Mouse (Mus musculus): ENCODE data around the gene Tesc. TPM values are rescaled to one million over a fixed set of nuclear protein-coding genes. Genes with fewer than 3 reads are reported as not detected.

Gene Tesc
- total and polyA plus RNA-seq, 3 experiments, result not detected

GRCm38 (mm10) chr5:117987891-117988290 lies 39.7 kb upstream of the Tesc start:
- no peaks in the 10 kb centered on the region for H3K9me3 ChIP-seq (replicated peaks)
- H3K27me3 ChIP-seq (ENCODE audit: insufficient read depth, low read length), result no peaks in the 10 kb centered on the region
- DNase-seq (ENCODE audit: low spot score), result no peak
- TF ChIP-seq TAL1 (conservative IDR thresholded peaks at IDR 0.05; ENCODE audit: low read depth, low read length) (no peak), GATA2 (IDR thresholded peaks at IDR 0.05; ENCODE audit: borderline replicate concordance, low read depth, low read length) (no peak), GATA1 (IDR thresholded peaks at IDR 0.05; ENCODE audit: borderline replicate concordance, low read length) (no peak), CTCF (IDR thresholded peaks at IDR 0.05; ENCODE audit: low read depth, low read length) (no peak), POLR2AphosphoS5 (IDR thresholded peaks at IDR 0.05; ENCODE audit: insufficient replicate concordance, low read depth, low read length) (no peak)
- no peaks in the 10 kb centered on the region for H3K4me1 ChIP-seq (ENCODE audit: insufficient read depth, low read depth, low read length)
- no peak overlapping the region for H3K4me3 ChIP-seq (ENCODE audit: low read depth, low read length)
- no peak for ATAC-seq (ENCODE audit: extremely low read depth, insufficient number of reproducible peaks, low FRiP score, poor library complexity, severe bottlenecking)
- H3K36me3 ChIP-seq (replicated peaks), result peaks cover 100% of the 10 kb centered on the region

DNA sequence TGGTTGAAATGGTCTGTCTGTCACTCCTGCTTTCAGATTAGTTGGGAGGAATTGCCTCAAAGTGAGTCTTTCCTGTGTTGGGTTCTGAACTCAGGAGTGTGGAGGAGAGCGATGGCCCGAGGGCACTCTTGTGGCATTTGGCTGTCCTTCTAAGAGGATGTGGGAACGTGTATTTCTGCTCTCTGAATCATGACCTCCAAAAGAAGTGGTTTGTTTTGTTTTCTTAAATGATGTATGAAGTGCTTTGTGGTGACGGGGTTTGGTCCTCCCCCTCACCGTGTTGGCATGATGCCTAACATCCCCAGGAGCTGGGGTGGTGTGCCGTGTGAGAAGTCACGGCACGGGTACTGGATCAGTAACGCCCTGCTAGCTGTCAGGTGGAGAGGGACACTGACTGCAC lies 39.2 kb upstream of the Tesc start:
- TF ChIP-seq CTCF (IDR thresholded peaks at IDR 0.05; ENCODE audit: low read depth, low read length), result no peak
- TF ChIP-seq TAL1 (conservative IDR thresholded peaks at IDR 0.05; ENCODE audit: low read depth, low read length), result no peak
- no peak for TF ChIP-seq GATA2 (IDR thresholded peaks at IDR 0.05; ENCODE audit: borderline replicate concordance, low read depth, low read length)
- TF ChIP-seq POLR2AphosphoS5 (IDR thresholded peaks at IDR 0.05; ENCODE audit: insufficient replicate concordance, low read depth, low read length), result no peak
- TF ChIP-seq GATA1 (IDR thresholded peaks at IDR 0.05; ENCODE audit: borderline replicate concordance, low read length), result no peak
- Histone ChIP-seq H3K4me3 (ENCODE audit: low read depth, low read length) (no peak overlapping the region), H3K9me3 (replicated peaks) (no peaks in the 10 kb centered on the region), H3K36me3 (replicated peaks) (peaks cover 99% of the 10 kb centered on the region), H3K27me3 (ENCODE audit: insufficient read depth, low read length) (no peaks in the 10 kb centered on the region), H3K4me1 (ENCODE audit: insufficient read depth, low read depth, low read length) (no peaks in the 10 kb centered on the region)
- DNase-seq (ENCODE audit: low spot score), result no peak
- ATAC-seq (ENCODE audit: extremely low read depth, insufficient number of reproducible peaks, low FRiP score, poor library complexity, severe bottlenecking), result no peak

DNA sequence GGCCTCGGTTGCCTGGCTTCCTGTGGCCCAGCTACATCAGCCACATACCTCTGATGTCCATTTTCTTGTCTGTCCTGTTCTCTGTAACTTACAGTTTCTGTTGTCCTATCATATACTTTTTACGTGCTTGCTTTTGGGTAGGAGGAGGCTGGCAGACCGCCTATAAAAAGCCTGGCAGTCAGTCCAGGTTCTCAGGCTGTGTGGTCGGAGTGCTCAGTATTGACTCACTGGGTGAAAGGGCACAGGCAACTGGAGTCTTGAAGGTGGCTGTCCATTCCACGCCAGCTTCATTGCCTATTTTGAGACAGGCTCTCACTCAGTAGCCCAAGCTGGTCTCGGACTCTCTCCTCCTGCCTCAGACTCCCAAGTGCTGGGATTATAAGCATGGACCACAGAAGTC lies 37.8 kb upstream of the Tesc start:
- Histone ChIP-seq H3K27me3 (ENCODE audit: insufficient read depth, low read length) (no peaks in the 10 kb centered on the region), H3K9me3 (replicated peaks) (no peaks in the 10 kb centered on the region), H3K4me3 (ENCODE audit: low read depth, low read length) (no peak overlapping the region), H3K4me1 (ENCODE audit: insufficient read depth, low read depth, low read length) (no peaks in the 10 kb centered on the region), H3K36me3 (replicated peaks) (peaks cover 99% of the 10 kb centered on the region)
- DNase-seq (ENCODE audit: low spot score) (no peak), ATAC-seq (ENCODE audit: extremely low read depth, insufficient number of reproducible peaks, low FRiP score, poor library complexity, severe bottlenecking) (no peak)
- TF ChIP-seq GATA1 (IDR thresholded peaks at IDR 0.05; ENCODE audit: borderline replicate concordance, low read length) (no peak), TAL1 (conservative IDR thresholded peaks at IDR 0.05; ENCODE audit: low read depth, low read length) (no peak), GATA2 (IDR thresholded peaks at IDR 0.05; ENCODE audit: borderline replicate concordance, low read depth, low read length) (no peak), CTCF (IDR thresholded peaks at IDR 0.05; ENCODE audit: low read depth, low read length) (no peak), POLR2AphosphoS5 (IDR thresholded peaks at IDR 0.05; ENCODE audit: insufficient replicate concordance, low read depth, low read length) (no peak)

GRCm38 (mm10) chr5:117990957-117991356 lies 36.6 kb upstream of the Tesc start:
- TF ChIP-seq TAL1 (conservative IDR thresholded peaks at IDR 0.05; ENCODE audit: low read depth, low read length) (no peak), POLR2AphosphoS5 (IDR thresholded peaks at IDR 0.05; ENCODE audit: insufficient replicate concordance, low read depth, low read length) (no peak), GATA2 (IDR thresholded peaks at IDR 0.05; ENCODE audit: borderline replicate concordance, low read depth, low read length) (no peak), CTCF (IDR thresholded peaks at IDR 0.05; ENCODE audit: low read depth, low read length) (no peak), GATA1 (IDR thresholded peaks at IDR 0.05; ENCODE audit: borderline replicate concordance, low read length) (no peak)
- DNase-seq (ENCODE audit: low spot score) (no peak), ATAC-seq (ENCODE audit: extremely low read depth, insufficient number of reproducible peaks, low FRiP score, poor library complexity, severe bottlenecking) (no peak)
- Histone ChIP-seq H3K27me3 (ENCODE audit: insufficient read depth, low read length) (no peaks in the 10 kb centered on the region), H3K4me3 (ENCODE audit: low read depth, low read length) (no peak overlapping the region), H3K4me1 (ENCODE audit: insufficient read depth, low read depth, low read length) (no peaks in the 10 kb centered on the region), H3K9me3 (replicated peaks) (no peaks in the 10 kb centered on the region), H3K36me3 (replicated peaks) (peaks cover 99% of the 10 kb centered on the region)

- H3K27me3 ChIP-seq (ENCODE audit: insufficient read depth, low read length), result no peaks in the 10 kb centered on the region
- H3K36me3 ChIP-seq (replicated peaks), result peaks cover 97% of the 10 kb centered on the region
- DNase-seq (ENCODE audit: low spot score) (no peak), ATAC-seq (ENCODE audit: extremely low read depth, insufficient number of reproducible peaks, low FRiP score, poor library complexity, severe bottlenecking) (no peak)
- H3K4me1 ChIP-seq (ENCODE audit: insufficient read depth, low read depth, low read length), result no peaks in the 10 kb centered on the region
- no peak overlapping the region for H3K4me3 ChIP-seq (ENCODE audit: low read depth, low read length)
- TF ChIP-seq CTCF (IDR thresholded peaks at IDR 0.05; ENCODE audit: low read depth, low read length) (no peak), TAL1 (conservative IDR thresholded peaks at IDR 0.05; ENCODE audit: low read depth, low read length) (no peak), GATA2 (IDR thresholded peaks at IDR 0.05; ENCODE audit: borderline replicate concordance, low read depth, low read length) (no peak), GATA1 (IDR thresholded peaks at IDR 0.05; ENCODE audit: borderline replicate concordance, low read length) (no peak), POLR2AphosphoS5 (IDR thresholded peaks at IDR 0.05; ENCODE audit: insufficient replicate concordance, low read depth, low read length) (no peak)
- H3K9me3 ChIP-seq (replicated peaks), result no peaks in the 10 kb centered on the region
These were observed 34.0 kb upstream of the Tesc start for GRCm38 (mm10) chr5:117993550-117993949.

GRCm38 (mm10) chr5:117995372-117995901 lies 32.1 kb upstream of the Tesc start:
- TF ChIP-seq GATA1 (IDR thresholded peaks at IDR 0.05; ENCODE audit: borderline replicate concordance, low read length), result no peak
- no peak for TF ChIP-seq TAL1 (conservative IDR thresholded peaks at IDR 0.05; ENCODE audit: low read depth, low read length)
- no peak for TF ChIP-seq POLR2AphosphoS5 (IDR thresholded peaks at IDR 0.05; ENCODE audit: insufficient replicate concordance, low read depth, low read length)
- no peak for TF ChIP-seq GATA2 (IDR thresholded peaks at IDR 0.05; ENCODE audit: borderline replicate concordance, low read depth, low read length)
- no peak for TF ChIP-seq CTCF (IDR thresholded peaks at IDR 0.05; ENCODE audit: low read depth, low read length)
- H3K9me3 ChIP-seq (replicated peaks), result no peaks in the 10 kb centered on the region
- ATAC-seq (ENCODE audit: extremely low read depth, insufficient number of reproducible peaks, low FRiP score, poor library complexity, severe bottlenecking), result no peak
- H3K4me1 ChIP-seq (ENCODE audit: insufficient read depth, low read depth, low read length), result no peaks in the 10 kb centered on the region
- no peak for DNase-seq (ENCODE audit: low spot score)
- no peak overlapping the region for H3K4me3 ChIP-seq (ENCODE audit: low read depth, low read length)
- no peaks in the 10 kb centered on the region for H3K27me3 ChIP-seq (ENCODE audit: insufficient read depth, low read length)
- peaks cover 97% of the 10 kb centered on the region for H3K36me3 ChIP-seq (replicated peaks)
